In the genomic region with DNA sequence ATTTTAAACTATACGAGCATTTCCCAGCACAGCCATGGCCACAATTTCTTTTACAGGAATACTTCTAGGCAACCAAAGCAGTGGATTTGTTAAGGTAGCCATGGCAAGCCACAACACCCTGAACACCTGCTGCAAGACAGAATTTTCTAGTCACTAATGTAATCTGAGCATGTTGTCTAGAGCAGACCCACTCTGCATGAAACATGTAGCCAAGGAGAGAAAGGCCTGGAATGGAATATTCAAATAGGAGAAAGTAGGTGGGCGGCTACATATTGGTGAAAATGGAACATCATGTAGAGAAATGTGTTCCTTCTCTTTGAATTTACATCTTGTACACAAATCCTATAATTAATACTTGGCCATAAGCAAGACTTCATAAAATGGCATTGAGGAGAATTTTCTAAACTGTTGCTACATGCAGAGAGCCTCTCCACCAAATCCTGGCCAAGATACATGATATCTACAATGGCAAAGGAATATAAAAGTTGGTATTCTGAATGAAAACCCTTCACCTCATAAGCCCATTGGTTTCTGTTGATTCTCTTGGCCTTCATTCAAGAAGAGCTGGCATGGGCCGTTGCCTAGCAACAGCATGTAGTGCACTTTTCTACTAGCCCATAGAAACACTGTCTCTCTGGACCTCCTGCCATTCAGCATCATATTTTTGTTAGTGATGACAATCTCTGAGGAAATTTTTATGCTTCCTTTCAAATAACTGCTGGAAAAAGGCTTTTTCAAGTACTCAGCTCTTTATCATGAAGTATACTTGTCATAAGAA, we compare ENCODE assay signal across 9 mouse cellular contexts.
DNase-seq lines count a peak whose midpoint lies in the region; ATAC-seq and TF ChIP-seq lines count a peak whose summit lies in the region.
"Had no signal": no experiment of that assay in that cellular context is flagged by ENCODE, and none has a peak within 500 bp of the region (broad histone marks: within the 10 kb centered on the region; RNA-seq: fewer than 3 reads in every experiment).

No protein-coding gene starts in this region.

- no peak for TF ChIP-seq POLR2A in kidney, adult 2 months (IDR thresholded peaks at IDR 0.05; ENCODE audit: low read depth, low read length)
- TF ChIP-seq POLR2A in myocyte (IDR thresholded peaks at IDR 0.05; ENCODE audit: insufficient read length, low read depth), result no peak
- no peak for TF ChIP-seq POLR2A in heart, adult 2 months (IDR thresholded peaks at IDR 0.05; ENCODE audit: insufficient read depth, low read depth, low read length)

- H3K4me3 ChIP-seq in kidney, adult 2 months (ENCODE audit: insufficient read depth, low read depth, low read length), result no peak overlapping the region
- H3K4me3 ChIP-seq in kidney, embryonic 16.5 days (ENCODE audit: low read length), result no peak overlapping the region
- no peak overlapping the region for H3K4me3 ChIP-seq in forebrain, postnatal 0 days (ENCODE audit: low read depth, low read length)
- H3K4me3 ChIP-seq in myocyte, result no peak overlapping the region
- H3K4me3 ChIP-seq in heart, adult 2 months, result no peak overlapping the region
- no peak overlapping the region for H3K4me3 ChIP-seq in liver, embryonic 12.5 days

- TF ChIP-seq EP300 in heart, adult 2 months (IDR thresholded peaks at IDR 0.05; ENCODE audit: insufficient read depth, low read depth, low read length), result no peak

- 79% methylated on average over 3 of the region's 3 CpGs for WGBS in kidney, adult 2 months
- WGBS in kidney, embryonic 16.5 days, result 88% methylated on average over 3 of the region's 3 CpGs
- WGBS in forebrain, postnatal 0 days, result 57% methylated on average over 3 of the region's 3 CpGs
- WGBS in heart, adult 2 months, result 83% methylated on average over 3 of the region's 3 CpGs
- WGBS in liver, embryonic 12.5 days (ENCODE audit: insufficient replicate concordance), result 57% methylated on average over 3 of the region's 3 CpGs

- no peak overlapping the region for H3ac ChIP-seq in myocyte (ENCODE audit: control insufficient read depth, insufficient read length)

- DNase-seq in kidney, adult 2 months, result peak; percentile 21
- DNase-seq in brain, embryonic 18.5 days (ENCODE audit: low read depth, low spot score), result peak; percentile 52
- DNase-seq in forebrain, postnatal 0 days, result peak; percentile 78
- DNase-seq in embryo, embryonic 11 days, result no peak
- DNase-seq in heart, adult 2 months, result no peak

- no peak for TF ChIP-seq CTCF in kidney, adult 2 months (conservative IDR thresholded peaks at IDR 0.05; ENCODE audit: insufficient read depth, insufficient read length, low read depth, low read length)
- TF ChIP-seq CTCF in forebrain, postnatal 0 days (IDR thresholded peaks at IDR 0.05; ENCODE audit: low read depth), result no peak
- TF ChIP-seq CTCF in heart, adult 2 months (IDR thresholded peaks at IDR 0.05), result no peak

- intact Hi-C loops in heart, adult 2 months (cut with DNase I), result no loop called here

- H3K36me3 ChIP-seq in kidney, adult 2 months (ENCODE audit: control insufficient read depth, insufficient read depth, low read length), result no peaks in the 10 kb centered on the region
- H3K36me3 ChIP-seq in kidney, embryonic 16.5 days (ENCODE audit: insufficient read depth, low read length), result no peaks in the 10 kb centered on the region
- H3K36me3 ChIP-seq in forebrain, postnatal 0 days (ENCODE audit: insufficient read depth), result no peaks in the 10 kb centered on the region
- H3K36me3 ChIP-seq in myocyte (ENCODE audit: control insufficient read depth, insufficient read depth), result no peaks in the 10 kb centered on the region
- H3K36me3 ChIP-seq in heart, adult 2 months (ENCODE audit: control insufficient read depth, insufficient read depth, low read length), result no peaks in the 10 kb centered on the region
- no peaks in the 10 kb centered on the region for H3K36me3 ChIP-seq in liver, embryonic 12.5 days
- H3K36me3 ChIP-seq: G1E had no signal

- no peaks in the 10 kb centered on the region for H3K27me3 ChIP-seq in kidney, adult 2 months (replicated peaks; ENCODE audit: control insufficient read depth, insufficient read depth, low read length)
- no peaks in the 10 kb centered on the region for H3K27me3 ChIP-seq in kidney, embryonic 16.5 days (ENCODE audit: insufficient read depth, low read length)
- no peaks in the 10 kb centered on the region for H3K27me3 ChIP-seq in forebrain, postnatal 0 days (ENCODE audit: insufficient read depth, low read length)
- H3K27me3 ChIP-seq in myocyte (ENCODE audit: control insufficient read depth, insufficient read depth, insufficient read length), result no peaks in the 10 kb centered on the region
- no peaks in the 10 kb centered on the region for H3K27me3 ChIP-seq in heart, adult 2 months (ENCODE audit: control insufficient read depth, insufficient read depth, low read length)
- H3K27me3 ChIP-seq in liver, embryonic 12.5 days (replicated peaks), result no peaks in the 10 kb centered on the region

- H3K9me3 ChIP-seq in kidney, embryonic 16.5 days (ENCODE audit: low read length), result no peaks in the 10 kb centered on the region
- H3K9me3 ChIP-seq in forebrain, postnatal 0 days (ENCODE audit: low read length), result no peaks in the 10 kb centered on the region
- H3K9me3 ChIP-seq in liver, embryonic 12.5 days (replicated peaks), result no peaks in the 10 kb centered on the region

- H3K27ac ChIP-seq in kidney, adult 2 months (ENCODE audit: insufficient read depth, low read depth, low read length), result no peak overlapping the region
- H3K27ac ChIP-seq in kidney, embryonic 16.5 days (ENCODE audit: low read length), result no peak overlapping the region
- H3K27ac ChIP-seq in forebrain, postnatal 0 days (ENCODE audit: low read depth, low read length), result no peak overlapping the region
- H3K27ac ChIP-seq in heart, adult 2 months, result no peak overlapping the region
- no peak overlapping the region for H3K27ac ChIP-seq in liver, embryonic 12.5 days

- ATAC-seq in kidney, embryonic 16.5 days (ENCODE audit: low FRiP score, low TSS enrichment), result no peak
- ATAC-seq in forebrain, postnatal 0 days, result peak; percentile 88
- no peak for ATAC-seq in liver, embryonic 12.5 days

- no peak overlapping the region for H3K4me2 ChIP-seq in kidney, embryonic 16.5 days (replicated peaks; ENCODE audit: low read depth, low read length)
- H3K4me2 ChIP-seq in forebrain, postnatal 0 days (ENCODE audit: low read depth), result no peak overlapping the region
- H3K4me2 ChIP-seq in myocyte (ENCODE audit: low read depth), result no peak overlapping the region
- H3K4me2 ChIP-seq in liver, embryonic 12.5 days, result no peak overlapping the region

- H3K79me2 ChIP-seq in myocyte (ENCODE audit: control insufficient read depth, insufficient read depth), result no peaks in the 10 kb centered on the region
- H3K79me2 ChIP-seq in heart, adult 2 months (replicated peaks; ENCODE audit: control insufficient read depth, insufficient read depth, low read length), result no peaks in the 10 kb centered on the region

- H3K4me1 ChIP-seq in kidney, adult 2 months (ENCODE audit: control insufficient read depth, insufficient read depth, low read length), result no peaks in the 10 kb centered on the region
- H3K4me1 ChIP-seq in kidney, embryonic 16.5 days (ENCODE audit: insufficient read depth, low read length), result no peaks in the 10 kb centered on the region
- H3K4me1 ChIP-seq in forebrain, postnatal 0 days (ENCODE audit: insufficient read depth), result no peaks in the 10 kb centered on the region
- no peaks in the 10 kb centered on the region for H3K4me1 ChIP-seq in heart, adult 2 months (ENCODE audit: control insufficient read depth, insufficient read depth, low read length)
- no peaks in the 10 kb centered on the region for H3K4me1 ChIP-seq in liver, embryonic 12.5 days

- no peak overlapping the region for H3K9ac ChIP-seq in kidney, embryonic 16.5 days (replicated peaks; ENCODE audit: low read length)
- no peak overlapping the region for H3K9ac ChIP-seq in forebrain, postnatal 0 days
- H3K9ac ChIP-seq in heart, adult 2 months (ENCODE audit: low read depth, low read length), result no peak overlapping the region
- H3K9ac ChIP-seq in liver, embryonic 12.5 days, result no peak overlapping the region

TF ChIP-seq in myocyte, 11 proteins besides CTCF, POLR2A, EP300 and RAD21:
- TF ChIP-seq TCF12 (IDR thresholded peaks at IDR 0.05; ENCODE audit: insufficient read depth, poor library complexity, severe bottlenecking), result no peak
- TF ChIP-seq MYOD1 (IDR thresholded peaks at IDR 0.05; ENCODE audit: control insufficient read depth in 1 of 3, insufficient read length in 2 of 3, low read depth in 2 of 3), result peak in 2 of 3 experiments; percentile 11 to 16
- no peak for TF ChIP-seq SRF (IDR thresholded peaks at IDR 0.05; ENCODE audit: control insufficient read depth, insufficient read length, low read depth)
- no peak for TF ChIP-seq MAX (IDR thresholded peaks at IDR 0.05; ENCODE audit: low read depth)
- TF ChIP-seq POLR2AphosphoS2 (IDR thresholded peaks at IDR 0.05; ENCODE audit: insufficient read length, low read depth), result no peak
- no peak for TF ChIP-seq TCF3 (IDR thresholded peaks at IDR 0.05; ENCODE audit: insufficient read length, low read depth)
- no peak for TF ChIP-seq CEBPB (IDR thresholded peaks at IDR 0.05; ENCODE audit: insufficient read depth, poor library complexity, severe bottlenecking)
- no peak for TF ChIP-seq E2F4 (IDR thresholded peaks at IDR 0.05; ENCODE audit: insufficient read depth)

Comparison
In these comparisons a context has a peak if more than half of its experiments do, and no peak if none do; other contexts are left out.
1. DNase-seq: peak in kidney, adult 2 months (single experiment), brain, embryonic 18.5 days (single experiment) and forebrain, postnatal 0 days (single experiment); none in embryo, embryonic 11 days (single experiment) and heart, adult 2 months (0 of 2).